Mouse (Mus musculus) common myeloid progenitor, adult 5-6 weeks (primary cell): Measurements from ENCODE around the gene Phf21a. TPM values are rescaled to one million over a fixed set of nuclear protein-coding genes. Genes with fewer than 3 reads are reported as not detected.

Experiments
- ATAC-seq: replicated peaks from 2 replicates; pipeline ENCODE4 v1.8.0; 2016; ENCODE audit warnings: low read depth, mild to moderate bottlenecking, moderate TSS enrichment, inconsistent platforms; ENCODE audit not compliant: poor library complexity, severe bottlenecking
- total RNA-seq: library from RNA; stranded (forward); fragments of 200-1000, 187-1606 nt; gene quantifications from 2 replicates; pipeline ENCODE4 v1.2.3, GENCODE M21; 2017

The Phf21a gene
- total RNA-seq, 1 experiment from 2014 or later: 40.4 TPM

DNA sequence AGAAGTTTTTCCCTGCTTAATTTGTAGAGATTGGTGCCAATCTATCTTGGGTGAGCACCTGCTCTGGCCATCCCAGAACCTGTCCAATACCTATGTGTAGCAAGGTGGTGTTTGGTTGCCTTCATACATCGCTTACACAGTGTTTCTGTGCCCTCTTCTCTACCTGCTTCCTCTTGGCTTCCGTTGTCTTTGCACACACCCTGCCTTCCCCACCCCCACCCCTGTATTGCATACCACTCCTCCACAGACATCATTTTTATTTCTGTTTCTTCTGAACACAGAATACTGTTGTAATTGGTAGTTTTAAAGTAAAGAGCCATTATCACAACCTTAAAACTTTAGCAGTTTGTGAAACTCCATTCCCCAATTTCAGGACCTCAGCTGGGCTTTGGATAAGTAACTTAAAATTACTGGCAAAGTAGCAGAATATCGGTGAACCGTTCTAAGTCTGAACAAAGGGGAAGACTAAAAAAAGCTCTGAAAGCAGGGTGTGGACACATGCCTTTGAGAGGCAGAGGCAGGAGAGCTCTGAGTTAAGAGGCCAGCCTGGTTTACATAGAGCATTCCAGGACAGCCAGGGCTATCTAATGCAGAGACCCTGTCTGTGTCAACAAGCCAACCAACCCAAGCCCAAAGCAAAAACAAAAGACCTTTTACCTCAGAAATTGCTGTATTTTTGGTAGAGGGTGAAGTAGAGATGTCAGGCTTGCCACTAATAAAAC lies 109.6 kb downstream of the Phf21a start:
- ATAC-seq: no peak

GRCm38 (mm10) chr2:92205010-92205639 lies 112.2 kb downstream of the Phf21a start:
- peak; percentile 71; the same call in 1 of the 2 replicates for ATAC-seq

DNA sequence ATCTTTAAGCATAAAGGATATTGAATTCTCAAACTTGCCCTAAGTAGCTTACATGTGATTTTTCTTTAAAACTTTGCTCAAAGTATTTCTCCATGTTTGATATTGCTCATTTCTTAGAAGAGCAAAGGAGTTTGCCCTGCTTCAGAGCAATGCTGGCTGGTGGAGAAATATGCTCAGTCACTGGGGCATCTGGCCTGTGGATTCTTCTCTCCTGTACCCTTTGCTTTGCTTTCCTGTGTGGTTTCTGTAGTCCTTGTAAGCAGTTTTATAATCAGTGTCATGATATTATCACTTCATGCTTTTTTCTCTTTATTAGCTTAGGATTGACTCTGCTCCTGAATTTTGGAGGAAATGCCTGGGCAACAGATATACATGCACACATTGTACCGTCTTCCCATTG lies 117.5 kb downstream of the Phf21a start:
- peak; percentile 50 for ATAC-seq

DNA sequence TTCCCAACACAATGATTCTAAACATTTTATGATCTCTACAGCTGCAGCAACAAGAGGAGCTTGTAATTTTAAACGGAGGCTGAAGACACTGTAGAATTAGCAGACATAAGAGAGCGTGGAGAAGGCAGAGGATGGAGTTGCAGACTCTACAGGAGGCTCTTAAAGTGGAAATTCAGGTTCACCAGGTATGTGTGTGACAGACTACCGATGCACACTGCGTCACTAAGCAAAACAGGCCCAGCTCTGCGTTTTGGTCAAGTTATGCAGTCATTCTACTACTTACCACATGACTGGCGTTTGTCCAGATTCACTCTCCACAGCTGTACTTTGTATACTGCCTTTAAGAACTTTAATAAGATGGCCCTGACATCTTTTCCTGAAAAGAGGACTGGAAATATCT lies 128.5 kb downstream of the Phf21a start:
- no peak for ATAC-seq

- ATAC-seq: peak; percentile 52; the same call in 1 of the 2 replicates
Observed at GRCm38 (mm10) chr2:92225592-92225991, 132.7 kb downstream of the Phf21a start.

DNA sequence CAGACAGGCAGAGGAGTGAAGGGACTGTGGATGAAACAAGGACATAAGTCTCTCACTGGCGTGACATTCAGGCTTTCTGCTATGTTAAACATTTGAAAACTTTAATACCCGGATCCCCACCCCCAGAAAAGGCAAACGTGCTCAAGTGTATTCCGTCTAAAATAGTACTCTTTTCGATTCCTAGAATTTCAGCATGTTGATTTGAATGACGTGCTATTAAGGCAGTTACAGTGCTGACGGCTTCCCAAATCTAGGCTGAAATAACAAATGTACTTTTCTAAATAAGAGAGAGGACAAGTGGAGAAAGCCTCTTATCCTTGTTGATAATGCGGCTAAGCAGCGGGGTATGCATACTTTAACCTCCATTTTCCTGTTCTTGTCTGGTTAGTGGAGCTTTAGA lies 137.1 kb downstream of the Phf21a start:
- no peak for ATAC-seq

- ATAC-seq: no peak
Observed at GRCm38 (mm10) chr2:92231706-92232105, 138.8 kb downstream of the Phf21a start.

- no peak for ATAC-seq
Observed at GRCm38 (mm10) chr2:92234768-92235332, 141.9 kb downstream of the Phf21a start.

- no peak for ATAC-seq
Observed at GRCm38 (mm10) chr2:92240299-92240698, 147.4 kb downstream of the Phf21a start.

DNA sequence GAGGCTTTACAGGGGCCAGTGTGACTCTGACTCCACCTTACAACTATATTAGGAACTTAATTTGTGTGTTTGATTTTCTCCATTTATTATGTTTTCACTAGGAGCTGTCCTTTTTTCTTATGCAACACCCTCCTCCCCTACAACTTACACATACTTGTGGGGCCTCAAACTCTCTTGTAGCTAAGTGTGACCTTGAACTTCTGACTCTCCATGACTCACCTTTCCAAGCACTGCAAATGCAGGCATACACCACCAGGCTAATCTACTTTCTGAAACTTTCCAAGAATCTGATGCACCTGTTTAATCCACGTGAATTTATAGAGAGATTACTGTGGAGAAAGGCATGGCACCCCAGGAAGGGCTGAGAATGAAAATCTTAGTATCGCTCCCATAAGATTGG lies 147.9 kb downstream of the Phf21a start:
- ATAC-seq: no peak

DNA sequence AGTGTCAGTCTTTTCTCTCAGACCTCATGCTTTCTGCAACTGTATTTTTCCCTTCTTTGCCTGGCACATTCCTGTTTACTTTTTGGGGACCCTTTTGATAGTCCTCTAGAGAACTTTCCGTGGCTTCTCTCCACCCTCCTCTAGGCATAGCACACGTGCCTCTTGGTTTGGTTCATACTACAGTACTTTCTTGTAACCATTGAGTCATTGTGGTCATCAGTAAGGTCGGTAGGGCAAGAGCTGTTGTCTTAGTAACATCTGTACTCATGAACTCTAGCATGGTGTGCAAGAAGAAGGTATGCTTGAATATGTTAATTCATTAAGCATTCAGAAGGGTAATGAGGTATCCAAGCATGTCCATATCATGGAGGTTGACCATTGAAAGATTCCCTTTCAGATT lies 148.4 kb downstream of the Phf21a start:
- no peak for ATAC-seq

- ATAC-seq: no peak
Observed at GRCm38 (mm10) chr2:92246112-92246511, 153.2 kb downstream of the Phf21a start.

- ATAC-seq: no peak
Observed at GRCm38 (mm10) chr2:92247711-92248110, 154.8 kb downstream of the Phf21a start.

- peak; percentile 54 for ATAC-seq
Observed at GRCm38 (mm10) chr2:92250472-92250871, 157.6 kb downstream of the Phf21a start.

GRCm38 (mm10) chr2:92253777-92254176 lies 160.9 kb downstream of the Phf21a start:
- ATAC-seq: peak; percentile 92

DNA sequence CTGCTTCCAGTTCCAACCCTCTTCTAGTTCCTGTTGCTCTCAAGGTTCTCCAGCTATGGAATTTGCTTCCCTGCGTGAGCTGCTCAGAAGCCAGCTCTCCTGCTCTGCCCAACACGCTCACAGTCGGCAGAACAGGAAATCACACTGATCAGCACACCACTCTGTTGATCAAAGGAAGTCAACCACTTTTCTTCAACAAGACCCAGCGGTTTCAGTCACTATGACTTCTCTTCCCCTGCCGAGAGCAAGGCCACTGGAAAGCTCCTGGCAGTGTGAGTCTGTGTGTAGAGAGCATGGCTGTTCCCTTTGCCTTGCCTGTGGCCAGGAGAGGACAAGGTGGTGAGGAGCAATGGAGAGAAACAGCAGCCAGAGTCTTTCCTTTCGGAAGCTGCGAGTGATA lies 163.2 kb downstream of the Phf21a start:
- peak; percentile 24 for ATAC-seq

- no peak for ATAC-seq
Observed at GRCm38 (mm10) chr2:92257372-92257956, 164.5 kb downstream of the Phf21a start.

DNA sequence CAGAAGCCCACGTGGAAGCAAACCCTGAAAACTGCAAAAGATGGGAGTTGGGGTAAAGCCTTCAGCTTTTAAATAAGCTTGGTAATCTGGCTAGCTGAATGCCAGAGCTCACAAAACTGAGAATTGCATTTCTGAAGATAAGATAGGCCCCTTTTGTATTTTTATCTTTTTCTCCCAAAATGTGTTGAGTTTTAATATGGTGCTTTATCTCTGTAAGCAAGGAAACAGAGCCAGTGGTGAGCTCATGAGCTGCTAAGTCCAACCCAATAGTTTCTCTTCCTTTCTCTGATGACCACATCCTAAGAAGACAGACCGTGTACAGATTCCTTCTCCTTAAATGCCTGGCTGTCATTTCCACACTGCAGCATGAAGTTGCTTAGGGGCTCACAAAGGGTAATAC lies 167.0 kb downstream of the Phf21a start:
- ATAC-seq: peak; percentile 85

- no peak for ATAC-seq
Observed at GRCm38 (mm10) chr2:92266100-92266617, 173.2 kb downstream of the Phf21a start.

GRCm38 (mm10) chr2:92269227-92269626 lies 176.3 kb downstream of the Phf21a start:
- peak; percentile 70 for ATAC-seq

GRCm38 (mm10) chr2:92272510-92272909 lies 179.6 kb downstream of the Phf21a start:
- no peak for ATAC-seq
